Mouse (Mus musculus): ENCODE data around the gene Klf8. TPM values are rescaled to one million over a fixed set of nuclear protein-coding genes. Genes with fewer than 3 reads are reported as not detected.
A peak's percentile ranks its signal among the peaks of the same experiment; 100 is the strongest.
"Not testable (repeated sequence)": the region's sequence is repeated elsewhere in the genome, so short reads cannot be mapped to it uniquely, and the experiment has no call there.

Gene Klf8
- 2.2 and 2.5 TPM in 2 replicates for polyA plus RNA-seq (2014; fragmentation: Nextera tagmentation; extraction: Ambion mirVana)

- H3K27me3 ChIP-seq (ENCODE audit: control insufficient read depth, insufficient read depth, low read length), result 0 out of 2 replicates have a peak, but pooled peaks cover 2% of the 10 kb centered on the region
- no peaks in the 10 kb centered on the region for H3K9me3 ChIP-seq (ENCODE audit: control insufficient read depth, low read length)
- no peaks in the 10 kb centered on the region for H3K4me1 ChIP-seq (replicated peaks; ENCODE audit: control insufficient read depth, insufficient read depth, low read length)
- ATAC-seq (replicated peaks; ENCODE audit: low FRiP score) (peak; percentile 83), DNase-seq (ENCODE audit: low spot score) (peak; percentile 61)
- peak within 1 kb of the TSS; percentile 50 for H3K4me3 ChIP-seq (ENCODE audit: low read depth, low read length)
- WGBS, result 11% methylated on average over 17 of the region's 17 CpGs
- H3K27ac ChIP-seq (ENCODE audit: low read depth, low read length), result no peak within 1 kb of the TSS
- no peaks in the 10 kb centered on the region for H3K36me3 ChIP-seq (ENCODE audit: control insufficient read depth, insufficient read depth, low read length)
- H3K9ac ChIP-seq (ENCODE audit: low read length), result peak within 1 kb of the TSS; percentile 57
- H3K4me2 ChIP-seq (ENCODE audit: low read depth, low read length, severe bottlenecking), result peak within 1 kb of the TSS; percentile 47
Observed at GRCm38 (mm10) chrX:153237304-153237919, at the start of gene Klf8. Gene Klf8 (plus strand): TSS chrX:153237466.

DNA sequence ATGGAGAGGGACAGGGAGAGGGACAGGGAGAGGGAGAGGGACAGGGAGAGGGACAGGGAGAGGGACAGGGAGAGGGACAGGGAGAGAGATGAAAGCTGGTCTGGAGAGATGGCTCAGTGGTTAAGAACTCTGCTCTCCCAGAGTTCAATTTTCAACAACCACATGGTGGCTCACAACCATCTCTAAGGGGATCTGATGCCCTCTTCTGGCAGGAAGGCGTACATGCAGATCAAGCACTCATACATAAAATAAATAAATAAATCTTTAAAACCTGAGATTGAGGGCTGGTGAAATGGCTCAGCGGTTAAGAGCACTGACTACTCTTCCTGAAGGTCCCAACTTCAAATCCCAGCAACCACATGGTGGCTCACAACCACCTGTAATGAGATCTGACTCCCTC is 38.1 kb upstream of the Klf8 start:
- H3K4me3 ChIP-seq (ENCODE audit: low read depth, low read length); H3K9me3 ChIP-seq (ENCODE audit: control insufficient read depth, low read length); H3K27me3 ChIP-seq (ENCODE audit: control insufficient read depth, insufficient read depth, low read length); DNase-seq (ENCODE audit: low spot score); H3K4me2 ChIP-seq (ENCODE audit: low read depth, low read length, severe bottlenecking); H3K4me1 ChIP-seq (replicated peaks; ENCODE audit: control insufficient read depth, insufficient read depth, low read length); ATAC-seq (replicated peaks; ENCODE audit: low FRiP score); H3K36me3 ChIP-seq (ENCODE audit: control insufficient read depth, insufficient read depth, low read length); H3K9ac ChIP-seq (ENCODE audit: low read length); H3K27ac ChIP-seq (ENCODE audit: low read depth, low read length): not testable (repeated sequence)
- WGBS, result 71% methylated on average over 2 of the region's 2 CpGs

GRCm38 (mm10) chrX:153211101-153211500 is 26.2 kb upstream of the Klf8 start:
- Histone ChIP-seq H3K9me3 (ENCODE audit: control insufficient read depth, low read length) (no peaks in the 10 kb centered on the region), H3K4me3 (ENCODE audit: low read depth, low read length) (no peak overlapping the region), H3K4me1 (replicated peaks; ENCODE audit: control insufficient read depth, insufficient read depth, low read length) (no peaks in the 10 kb centered on the region), H3K4me2 (ENCODE audit: low read depth, low read length, severe bottlenecking) (no peak overlapping the region), H3K9ac (ENCODE audit: low read length) (no peak overlapping the region), H3K27ac (ENCODE audit: low read depth, low read length) (no peak overlapping the region), H3K27me3 (ENCODE audit: control insufficient read depth, insufficient read depth, low read length) (no peaks in the 10 kb centered on the region), H3K36me3 (ENCODE audit: control insufficient read depth, insufficient read depth, low read length) (no peaks in the 10 kb centered on the region)
- no peak for DNase-seq (ENCODE audit: low spot score)
- ATAC-seq (replicated peaks; ENCODE audit: low FRiP score), result no peak
- 72% methylated on average over 1 of the region's 1 CpGs for WGBS

- 77% methylated on average over 2 of the region's 2 CpGs for WGBS
- H3K27ac ChIP-seq (ENCODE audit: low read depth, low read length), result no peak overlapping the region
- no peak overlapping the region for H3K4me3 ChIP-seq (ENCODE audit: low read depth, low read length)
- H3K4me2 ChIP-seq (ENCODE audit: low read depth, low read length, severe bottlenecking), result no peak overlapping the region
- no peaks in the 10 kb centered on the region; the same call in 1 of the 2 replicates for H3K27me3 ChIP-seq (ENCODE audit: control insufficient read depth, insufficient read depth, low read length)
- H3K36me3 ChIP-seq (ENCODE audit: control insufficient read depth, insufficient read depth, low read length), result no peaks in the 10 kb centered on the region
- no peaks in the 10 kb centered on the region for H3K9me3 ChIP-seq (ENCODE audit: control insufficient read depth, low read length)
- DNase-seq (ENCODE audit: low spot score) (no peak), ATAC-seq (replicated peaks; ENCODE audit: low FRiP score) (no peak)
- no peak overlapping the region for H3K9ac ChIP-seq (ENCODE audit: low read length)
- H3K4me1 ChIP-seq (replicated peaks; ENCODE audit: control insufficient read depth, insufficient read depth, low read length), result no peaks in the 10 kb centered on the region
Observed at GRCm38 (mm10) chrX:153231240-153231639, 6.0 kb upstream of the Klf8 start.

DNA sequence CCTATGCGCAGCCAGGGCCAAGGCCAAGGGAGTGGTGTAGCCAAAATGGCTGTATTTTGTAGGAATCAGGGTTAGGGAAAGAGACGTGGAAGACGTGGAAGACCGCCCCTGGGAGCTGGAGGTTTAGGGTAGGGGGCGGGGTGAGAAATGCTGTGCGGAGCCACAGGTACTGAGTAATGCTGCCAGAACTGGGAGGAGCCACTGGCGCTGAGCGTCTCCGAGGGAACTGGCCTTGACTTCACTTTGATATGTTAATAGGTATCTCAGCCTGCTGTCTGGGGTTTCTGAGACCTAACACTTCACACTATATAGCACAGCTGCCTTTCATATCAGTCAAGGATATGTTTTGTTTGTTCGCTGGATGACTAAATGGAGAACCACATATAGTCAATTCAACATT is 4.0 kb upstream of the Klf8 start:
- Histone ChIP-seq H3K4me3 (ENCODE audit: low read depth, low read length) (no peak overlapping the region), H3K36me3 (ENCODE audit: control insufficient read depth, insufficient read depth, low read length) (no peaks in the 10 kb centered on the region), H3K27ac (ENCODE audit: low read depth, low read length) (no peak overlapping the region), H3K9me3 (ENCODE audit: control insufficient read depth, low read length) (no peaks in the 10 kb centered on the region), H3K4me1 (replicated peaks; ENCODE audit: control insufficient read depth, insufficient read depth, low read length) (no peaks in the 10 kb centered on the region), H3K27me3 (ENCODE audit: control insufficient read depth, insufficient read depth, low read length) (peaks cover 2% of the 10 kb centered on the region; the same call in 1 of the 2 replicates), H3K4me2 (ENCODE audit: low read depth, low read length, severe bottlenecking) (no peak overlapping the region), H3K9ac (ENCODE audit: low read length) (no peak overlapping the region)
- WGBS, result 19% methylated on average over 10 of the region's 10 CpGs
- DNase-seq (ENCODE audit: low spot score) (no peak), ATAC-seq (replicated peaks; ENCODE audit: low FRiP score) (0 out of 2 replicates have a peak, but pooled peaks have one; percentile 25)

DNA sequence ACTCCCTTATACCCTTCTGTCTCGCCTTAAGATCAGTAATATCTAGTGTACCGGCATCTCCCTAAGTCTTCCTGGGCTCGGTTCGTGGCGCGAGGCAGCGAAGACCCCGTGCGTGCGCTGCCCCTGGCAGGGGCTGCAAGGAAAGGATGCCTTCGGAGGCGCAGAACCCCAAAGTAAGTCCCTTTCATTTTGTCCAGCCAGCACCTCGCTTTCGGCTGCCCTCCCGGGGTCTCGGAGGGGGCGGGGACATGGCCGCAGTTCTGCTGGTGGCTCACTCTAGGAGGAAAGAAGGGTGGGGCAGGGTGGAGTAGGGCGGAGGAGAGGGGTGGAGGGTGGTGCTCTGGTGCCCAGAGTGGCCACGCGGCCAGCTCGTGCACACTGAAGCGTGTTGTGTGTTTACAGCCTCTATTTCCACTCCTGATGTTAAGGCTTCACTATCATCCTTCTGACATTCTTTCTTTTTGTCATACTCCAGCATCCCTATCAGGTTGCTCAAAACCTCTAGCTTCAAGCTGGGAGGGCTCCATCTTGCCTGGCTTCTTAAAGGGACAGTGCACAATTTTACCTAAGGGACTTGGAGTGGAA is 746 bp downstream of the Klf8 start:
- peak overlapping the region; percentile 50 for H3K4me3 ChIP-seq (ENCODE audit: low read depth, low read length)
- H3K36me3 ChIP-seq (ENCODE audit: control insufficient read depth, insufficient read depth, low read length), result no peaks in the 10 kb centered on the region
- H3K27me3 ChIP-seq (ENCODE audit: control insufficient read depth, insufficient read depth, low read length), result 0 out of 2 replicates have a peak, but pooled peaks cover 2% of the 10 kb centered on the region
- ATAC-seq (replicated peaks; ENCODE audit: low FRiP score) (peak; percentile 94), DNase-seq (ENCODE audit: low spot score) (peak; percentile 62)
- H3K4me1 ChIP-seq (replicated peaks; ENCODE audit: control insufficient read depth, insufficient read depth, low read length), result no peaks in the 10 kb centered on the region
- no peak overlapping the region for H3K27ac ChIP-seq (ENCODE audit: low read depth, low read length)
- H3K9ac ChIP-seq (ENCODE audit: low read length), result peak overlapping the region; percentile 57
- no peaks in the 10 kb centered on the region for H3K9me3 ChIP-seq (ENCODE audit: control insufficient read depth, low read length)
- WGBS, result 28% methylated on average over 22 of the region's 23 CpGs
- H3K4me2 ChIP-seq (ENCODE audit: low read depth, low read length, severe bottlenecking), result peak overlapping the region; percentile 47

- DNase-seq (ENCODE audit: low spot score) (no peak), ATAC-seq (replicated peaks; ENCODE audit: low FRiP score) (no peak)
- H3K4me2 ChIP-seq (ENCODE audit: low read depth, low read length, severe bottlenecking), result no peak overlapping the region
- WGBS, result 72% methylated on average over 1 of the region's 1 CpGs
- no peak overlapping the region for H3K4me3 ChIP-seq (ENCODE audit: low read depth, low read length)
- H3K9me3 ChIP-seq (ENCODE audit: control insufficient read depth, low read length), result no peaks in the 10 kb centered on the region
- H3K27ac ChIP-seq (ENCODE audit: low read depth, low read length), result no peak overlapping the region
- no peak overlapping the region for H3K9ac ChIP-seq (ENCODE audit: low read length)
- no peaks in the 10 kb centered on the region for H3K4me1 ChIP-seq (replicated peaks; ENCODE audit: control insufficient read depth, insufficient read depth, low read length)
- peaks cover 2% of the 10 kb centered on the region; the same call in 1 of the 2 replicates for H3K27me3 ChIP-seq (ENCODE audit: control insufficient read depth, insufficient read depth, low read length)
- no peaks in the 10 kb centered on the region for H3K36me3 ChIP-seq (ENCODE audit: control insufficient read depth, insufficient read depth, low read length)
Observed at GRCm38 (mm10) chrX:153254256-153254655, 17.0 kb downstream of the Klf8 start.

- H3K4me3 ChIP-seq (ENCODE audit: low read depth, low read length), result no peak overlapping the region
- no peaks in the 10 kb centered on the region for H3K36me3 ChIP-seq (ENCODE audit: control insufficient read depth, insufficient read depth, low read length)
- no peak overlapping the region for H3K4me2 ChIP-seq (ENCODE audit: low read depth, low read length, severe bottlenecking)
- H3K27me3 ChIP-seq (ENCODE audit: control insufficient read depth, insufficient read depth, low read length), result peaks cover 2% of the 10 kb centered on the region; the same call in 1 of the 2 replicates
- H3K27ac ChIP-seq (ENCODE audit: low read depth, low read length), result no peak overlapping the region
- 95% methylated on average over 2 of the region's 2 CpGs for WGBS
- no peak for ATAC-seq (replicated peaks; ENCODE audit: low FRiP score)
- H3K4me1 ChIP-seq (replicated peaks; ENCODE audit: control insufficient read depth, insufficient read depth, low read length), result no peaks in the 10 kb centered on the region
- no peak overlapping the region for H3K9ac ChIP-seq (ENCODE audit: low read length)
- H3K9me3 ChIP-seq (ENCODE audit: control insufficient read depth, low read length), result no peaks in the 10 kb centered on the region
- DNase-seq (ENCODE audit: low spot score), result no peak
Observed at GRCm38 (mm10) chrX:153255504-153255903, 18.2 kb downstream of the Klf8 start.

DNA sequence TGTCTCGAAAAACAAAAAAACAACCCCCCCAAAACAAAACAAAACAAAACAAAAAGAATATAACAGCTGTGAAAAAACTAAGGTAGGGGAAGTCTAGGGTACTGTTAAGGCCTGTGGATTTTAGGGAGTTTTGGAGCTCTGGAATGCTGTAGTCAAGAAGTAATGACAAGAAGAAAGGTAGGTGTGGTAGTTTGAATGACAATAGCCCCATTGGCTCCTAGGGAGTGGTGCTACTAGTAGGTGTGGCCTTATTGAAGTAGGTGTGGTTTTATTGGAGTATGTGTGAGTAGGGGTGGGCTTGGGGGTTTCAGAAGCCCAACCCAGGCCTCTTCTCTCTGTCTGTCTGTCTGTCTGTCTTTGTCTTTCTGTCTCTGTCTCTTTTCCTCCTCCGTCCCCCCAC is 44.9 kb downstream of the Klf8 start:
- DNase-seq (ENCODE audit: low spot score) (no peak), ATAC-seq (replicated peaks; ENCODE audit: low FRiP score) (no peak)
- no peaks in the 10 kb centered on the region for H3K36me3 ChIP-seq (ENCODE audit: control insufficient read depth, insufficient read depth, low read length)
- no peak overlapping the region for H3K4me2 ChIP-seq (ENCODE audit: low read depth, low read length, severe bottlenecking)
- H3K9ac ChIP-seq (ENCODE audit: low read length), result no peak overlapping the region
- H3K4me1 ChIP-seq (replicated peaks; ENCODE audit: control insufficient read depth, insufficient read depth, low read length), result no peaks in the 10 kb centered on the region
- 75% methylated on average over 2 of the region's 2 CpGs for WGBS
- no peaks in the 10 kb centered on the region for H3K27me3 ChIP-seq (ENCODE audit: control insufficient read depth, insufficient read depth, low read length)
- H3K4me3 ChIP-seq (ENCODE audit: low read depth, low read length), result no peak overlapping the region
- H3K27ac ChIP-seq (ENCODE audit: low read depth, low read length), result no peak overlapping the region
- no peaks in the 10 kb centered on the region for H3K9me3 ChIP-seq (ENCODE audit: control insufficient read depth, low read length)
